Mouse (Mus musculus) ES-E14 (cell line): ENCODE results near the gene Ndfip2. TPM values are rescaled to one million over a fixed set of nuclear protein-coding genes. Genes with fewer than 3 reads are reported as not detected.

Experiments
- DNase-seq: peaks from one replicate; pipeline ENCODE4 v3.0.0-alpha.2; 2013; ENCODE audit warnings: low read depth, low spot score
- H3K27ac ChIP-seq: 2 replicates; pipeline ENCODE4 v1.5.1; 2012; ENCODE audit warnings: low read depth, mild to moderate bottlenecking, low read length, moderate library complexity, mixed read lengths; ENCODE audit not compliant: poor library complexity, insufficient read depth, severe bottlenecking
- H3K36me3 ChIP-seq: 2 replicates; pipeline ENCODE4 v1.6.1; 2012; ENCODE audit warnings: mild to moderate bottlenecking, low read length, moderate library complexity, mixed read lengths; ENCODE audit not compliant: control insufficient read depth, poor library complexity, insufficient read depth, severe bottlenecking
- H3K4me1 ChIP-seq, 2 experiments: fragments of 150-350 bp in 1 of 2; sonication (generic) in 1 of 2; 2 replicates each; pipeline ENCODE4 v1.6.1; 2012; ENCODE audit warnings: low read length in 2 of 2, mild to moderate bottlenecking in 1 of 2, mixed read lengths in 1 of 2; ENCODE audit not compliant: control insufficient read depth in 2 of 2, insufficient read depth in 2 of 2, poor library complexity in 1 of 2
- H3K4me3 ChIP-seq, 2 experiments: fragments of 150-350 bp in 1 of 2; sonication (generic) in 1 of 2; 2 replicates each; pipeline ENCODE4 v1.5.1; 2012; ENCODE audit warnings: low read length in 2 of 2, low read depth in 1 of 2, mild to moderate bottlenecking in 1 of 2, mixed read lengths in 1 of 2; ENCODE audit not compliant: insufficient read depth in 1 of 2, poor library complexity in 1 of 2, severe bottlenecking in 1 of 2
- H3K9ac ChIP-seq: 2 replicates; pipeline ENCODE4 v1.6.1; 2012; ENCODE audit warnings: low read depth, mild to moderate bottlenecking, low read length, mixed read lengths; ENCODE audit not compliant: poor library complexity, insufficient read depth, severe bottlenecking
- H3K9me3 ChIP-seq: fragments of 150-350 bp; sonication (generic); 2 replicates; pipeline ENCODE4 v1.6.1; 2012; ENCODE audit warnings: low read depth, mild to moderate bottlenecking, low read length; ENCODE audit not compliant: control insufficient read depth, insufficient read depth
- CHD2 ChIP-seq: IDR thresholded peaks from 2 replicates; pipeline ENCODE4 v1.6.1; 2014; ENCODE audit warnings: mild to moderate bottlenecking, low read depth, low read length, inconsistent platforms
- HCFC1 ChIP-seq: IDR thresholded peaks from 2 replicates; pipeline ENCODE4 v1.6.1; 2012; ENCODE audit warnings: low read length, inconsistent platforms, borderline replicate concordance; ENCODE audit not compliant: insufficient read depth
- MAFK ChIP-seq: IDR thresholded peaks from 2 replicates; pipeline ENCODE4 v1.6.1; 2014; ENCODE audit warnings: mild to moderate bottlenecking, low read depth, low read length, inconsistent platforms; ENCODE audit not compliant: insufficient read depth
- ZC3H11A ChIP-seq: IDR thresholded peaks from 2 replicates; pipeline ENCODE4 v1.6.1; 2012; ENCODE audit warnings: low read depth, mild to moderate bottlenecking, inconsistent platforms, low read length, borderline replicate concordance
- ZNF384 ChIP-seq: IDR thresholded peaks from 2 replicates; pipeline ENCODE4 v1.6.1; 2012; ENCODE audit warnings: low read depth, low read length, inconsistent platforms
- in situ Hi-C, 2 experiments: fragments of 600-800 bp; cut with MboI; formaldehyde crosslinking; loops; one replicate each; pipeline ENCODE4 v1.15.1; 2025; ENCODE audit warnings: low sequenced_read_pairs in 2 of 2, inconsistent platforms in 1 of 2; ENCODE audit not compliant: unreplicated experiment in 2 of 2
- total RNA-seq: library from RNA; depleted of rRNA; stranded (reverse); fragments of 300-350 nt; gene quantifications from 2 replicates; pipeline ENCODE4 v1.2.3, GENCODE M21; 2012

Ndfip2 gene
- total RNA-seq, 1 experiment, result 29.0 TPM

GRCm38 (mm10) chr14:105272030-105272429 is 13.7 kb downstream of the Ndfip2 start:
- in situ Hi-C loops, result no loop called here

DNA sequence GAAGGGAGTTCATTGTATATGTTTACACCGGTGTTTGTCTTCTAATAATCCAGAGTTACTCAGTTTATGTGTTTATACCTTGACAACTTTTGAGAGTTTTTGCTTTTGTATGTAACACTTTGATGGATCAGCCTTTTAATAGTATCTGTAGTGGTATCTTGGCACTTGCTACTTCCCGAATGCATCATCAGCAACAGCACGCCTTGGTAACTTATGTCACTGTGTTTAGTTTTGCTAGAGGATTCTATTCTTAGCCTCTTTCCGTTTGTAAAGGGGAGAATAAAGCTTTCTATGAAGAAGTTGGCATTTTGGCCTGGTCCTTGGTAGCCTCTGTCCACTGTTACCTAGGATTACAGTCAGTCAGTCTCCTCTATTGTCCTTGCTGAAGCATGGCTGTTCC is 14.2 kb downstream of the Ndfip2 start:
- no peak for DNase-seq
- TF ChIP-seq CHD2 (no peak), MAFK (no peak), ZNF384 (no peak), HCFC1 (no peak), ZC3H11A (no peak)
- H3K27ac ChIP-seq, result no peak overlapping the region
- H3K4me3 ChIP-seq, result no peak overlapping the region
- no peaks in the 10 kb centered on the region for H3K36me3 ChIP-seq
- no peak overlapping the region for H3K9ac ChIP-seq
- no peaks in the 10 kb centered on the region for H3K9me3 ChIP-seq
- in situ Hi-C loops, result no loop called here
- 0 out of 4 replicates have a peak, but pooled peaks cover 1 to 2% of the 10 kb centered on the region in 2 experiments for H3K4me1 ChIP-seq

More at GRCm38 (mm10) chr14:105272030-105272429, 13.7 kb downstream of the Ndfip2 start:
- no peak overlapping the region for H3K9ac ChIP-seq
- H3K36me3 ChIP-seq, result no peaks in the 10 kb centered on the region
- no peak for TF ChIP-seq ZC3H11A
- TF ChIP-seq MAFK, result no peak
- TF ChIP-seq ZNF384, result no peak
- TF ChIP-seq HCFC1, result no peak
- no peak for TF ChIP-seq CHD2
- H3K4me3 ChIP-seq, result no peak overlapping the region
- H3K27ac ChIP-seq, result no peak overlapping the region
- 0 out of 4 replicates have a peak, but pooled peaks cover 1 to 2% of the 10 kb centered on the region in 2 experiments for H3K4me1 ChIP-seq
- DNase-seq, result no peak
- no peaks in the 10 kb centered on the region for H3K9me3 ChIP-seq

- Histone ChIP-seq H3K9me3 (no peaks in the 10 kb centered on the region), H3K27ac (no peak overlapping the region), H3K9ac (no peak overlapping the region), H3K4me3 (no peak overlapping the region), H3K36me3 (no peaks in the 10 kb centered on the region), H3K4me1 (peaks cover 1 to 2% of the 10 kb centered on the region in 2 experiments; a peak in 1 of 4 replicates)
- in situ Hi-C loops, result no loop called here
- TF ChIP-seq HCFC1, result no peak
- no peak for TF ChIP-seq ZNF384
- TF ChIP-seq MAFK, result no peak
- TF ChIP-seq ZC3H11A, result no peak
- TF ChIP-seq CHD2, result no peak
- DNase-seq, result no peak
Observed at GRCm38 (mm10) chr14:105275196-105275595, 16.8 kb downstream of the Ndfip2 start.

- Histone ChIP-seq H3K4me3 (no peak overlapping the region), H3K9me3 (no peaks in the 10 kb centered on the region), H3K9ac (no peak overlapping the region), H3K27ac (no peak overlapping the region), H3K36me3 (no peaks in the 10 kb centered on the region), H3K4me1 (peaks cover 1 to 2% of the 10 kb centered on the region in 2 experiments; a peak in 1 of 4 replicates)
- no peak for DNase-seq
- TF ChIP-seq MAFK (no peak), HCFC1 (no peak), ZNF384 (no peak), CHD2 (no peak), ZC3H11A (no peak)
- in situ Hi-C loops, result no loop called here
Observed at GRCm38 (mm10) chr14:105277277-105277676, 18.9 kb downstream of the Ndfip2 start.

DNA sequence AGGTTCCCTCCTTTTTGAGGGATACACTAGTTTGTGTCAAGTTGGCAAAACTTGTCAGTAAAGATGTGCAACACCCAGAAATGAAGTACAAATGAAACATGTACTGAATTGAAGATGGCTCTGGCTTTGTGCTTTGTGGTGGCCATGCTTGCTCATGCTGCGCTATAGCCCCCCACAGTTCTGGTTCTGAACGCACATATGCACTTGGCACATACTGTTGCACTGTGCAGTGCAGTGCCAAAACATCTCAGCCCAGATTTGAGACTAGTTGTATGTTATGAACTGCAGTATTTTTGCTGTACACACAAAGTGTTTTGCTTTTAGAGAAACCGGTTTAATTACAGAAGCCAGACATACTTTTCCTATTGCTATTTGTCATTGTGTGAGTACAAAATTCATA is 25.7 kb downstream of the Ndfip2 start:
- DNase-seq, result no peak
- Histone ChIP-seq H3K9ac (no peak overlapping the region), H3K27ac (no peak overlapping the region), H3K4me1 (no peaks in the 10 kb centered on the region), H3K36me3 (no peaks in the 10 kb centered on the region), H3K4me3 (no peak overlapping the region), H3K9me3 (no peaks in the 10 kb centered on the region)
- in situ Hi-C loops, result no loop called here
- TF ChIP-seq ZNF384 (no peak), HCFC1 (no peak), ZC3H11A (no peak), CHD2 (no peak), MAFK (no peak)
